Mouse (Mus musculus): ENCODE data around the gene Sgce.
"Not testable (repeated sequence)": the region's sequence is repeated elsewhere in the genome, so short reads cannot be mapped to it uniquely, and the experiment has no call there.

Gene Sgce

GRCm38 (mm10) chr6:4722739-4723138, 24.3 kb downstream of the Sgce start:
- DNase-seq (ENCODE audit: low read depth), result no peak

GRCm38 (mm10) chr6:4722142-4722541, 24.9 kb downstream of the Sgce start:
- DNase-seq (ENCODE audit: low read depth), result no peak

- no peak for DNase-seq (ENCODE audit: low read depth)
Observed at GRCm38 (mm10) chr6:4717344-4717743, 29.7 kb downstream of the Sgce start.

GRCm38 (mm10) chr6:4716171-4716570, 30.8 kb downstream of the Sgce start:
- no peak for DNase-seq (ENCODE audit: low read depth)

GRCm38 (mm10) chr6:4708971-4709370, 38.0 kb downstream of the Sgce start:
- peak; percentile 32 for DNase-seq (ENCODE audit: low read depth)

- peak; percentile 3 for DNase-seq (ENCODE audit: low read depth)
Observed at GRCm38 (mm10) chr6:4706415-4706814, 40.6 kb downstream of the Sgce start.

GRCm38 (mm10) chr6:4703908-4704307, 43.1 kb downstream of the Sgce start:
- DNase-seq (ENCODE audit: low read depth), result no peak

- no peak for DNase-seq (ENCODE audit: low read depth)
Observed at GRCm38 (mm10) chr6:4701641-4702040, 45.4 kb downstream of the Sgce start.

- no peak for DNase-seq (ENCODE audit: low read depth)
Observed at GRCm38 (mm10) chr6:4695778-4696177, 51.2 kb downstream of the Sgce start.

GRCm38 (mm10) chr6:4694672-4695231, 52.3 kb downstream of the Sgce start:
- DNase-seq (ENCODE audit: low read depth), result no peak

GRCm38 (mm10) chr6:4693544-4693943, 53.5 kb downstream of the Sgce start:
- DNase-seq (ENCODE audit: low read depth), result no peak

GRCm38 (mm10) chr6:4690438-4690837, 56.6 kb downstream of the Sgce start:
- DNase-seq (ENCODE audit: low read depth), result no peak

GRCm38 (mm10) chr6:4684706-4685340, 62.2 kb downstream of the Sgce start:
- DNase-seq (ENCODE audit: low read depth), result peak; percentile 62

- DNase-seq (ENCODE audit: low read depth), result no peak
Observed at GRCm38 (mm10) chr6:4680576-4680975, 66.4 kb downstream of the Sgce start.

GRCm38 (mm10) chr6:4679981-4680380, 67.0 kb downstream of the Sgce start:
- no peak for DNase-seq (ENCODE audit: low read depth)

- DNase-seq (ENCODE audit: low read depth), result no peak
Observed at GRCm38 (mm10) chr6:4677356-4677761, 69.6 kb downstream of the Sgce start.

GRCm38 (mm10) chr6:4665154-4665553, 81.9 kb downstream of the Sgce start:
- no peak for DNase-seq (ENCODE audit: low read depth)

- peak; percentile 91 for DNase-seq (ENCODE audit: low read depth)
Observed at GRCm38 (mm10) chr6:4664313-4664712, 82.7 kb downstream of the Sgce start.

- DNase-seq (ENCODE audit: low read depth), result peak; percentile 82
Observed at GRCm38 (mm10) chr6:4663516-4663915, 83.5 kb downstream of the Sgce start.

- DNase-seq (ENCODE audit: low read depth), result no peak
Observed at GRCm38 (mm10) chr6:4658861-4659260, 88.1 kb downstream of the Sgce start.

GRCm38 (mm10) chr6:4655924-4656323, 91.1 kb downstream of the Sgce start:
- DNase-seq (ENCODE audit: low read depth), result no peak

GRCm38 (mm10) chr6:4655466-4655865, 91.5 kb downstream of the Sgce start:
- DNase-seq (ENCODE audit: low read depth), result no peak

- not testable (repeated sequence) for DNase-seq (ENCODE audit: low read depth)
Observed at GRCm38 (mm10) chr6:4653741-4654140, 93.3 kb downstream of the Sgce start.

GRCm38 (mm10) chr6:4652596-4653134, 94.3 kb downstream of the Sgce start:
- no peak for DNase-seq (ENCODE audit: low read depth)

Data from 416B (cell line).